Mouse (Mus musculus) G1E (cell line): ENCODE results near the gene Arhgef11. TPM values are rescaled to one million over a fixed set of nuclear protein-coding genes. Genes with fewer than 3 reads are reported as not detected.

Experiments
- ATAC-seq: 2 replicates; pipeline ENCODE4 v1.8.0; 2016; ENCODE audit warnings: mild to moderate bottlenecking; ENCODE audit not compliant: insufficient number of reproducible peaks, poor library complexity, low FRiP score, severe bottlenecking; ENCODE audit errors: extremely low read depth
- DNase-seq: peaks from one replicate; pipeline ENCODE4 v3.0.0; 2012; ENCODE audit warnings: low spot score
- H3K27me3 ChIP-seq: 2 replicates; pipeline ENCODE4 v1.6.1; 2012; ENCODE audit warnings: mild to moderate bottlenecking, low read length, inconsistent platforms; ENCODE audit not compliant: insufficient read depth
- H3K36me3 ChIP-seq: replicated peaks from 2 replicates; pipeline ENCODE3; 2012; ENCODE audit warnings: mild to moderate bottlenecking, inconsistent platforms
- H3K4me1 ChIP-seq: 2 replicates; pipeline ENCODE4 v1.6.1; 2012; ENCODE audit warnings: low read depth, low read length, inconsistent platforms, mixed read lengths; ENCODE audit not compliant: insufficient read depth
- H3K4me3 ChIP-seq: 2 replicates; pipeline ENCODE4 v1.5.1; 2012; ENCODE audit warnings: low read depth, mild to moderate bottlenecking, inconsistent platforms, low read length, moderate library complexity, mixed read lengths
- H3K9me3 ChIP-seq: replicated peaks from 2 replicates; pipeline ENCODE4 v1.6.1; 2012; ENCODE audit warnings: inconsistent platforms
- CTCF ChIP-seq: IDR thresholded peaks from 2 replicates; pipeline ENCODE4 v1.5.1; 2012; ENCODE audit warnings: low read depth, low read length, inconsistent platforms, mixed read lengths
- GATA1 ChIP-seq: IDR thresholded peaks from 2 replicates; pipeline ENCODE4 v1.6.1; 2012; ENCODE audit warnings: borderline replicate concordance, low read length, inconsistent platforms, mixed read lengths
- GATA2 ChIP-seq: IDR thresholded peaks from 2 replicates; pipeline ENCODE4 v1.6.1; 2012; ENCODE audit warnings: low read depth, low read length, inconsistent platforms, borderline replicate concordance
- POLR2AphosphoS5 ChIP-seq: IDR thresholded peaks from 2 replicates; pipeline ENCODE4 v1.6.1; 2012; ENCODE audit warnings: low read depth, low read length, inconsistent platforms; ENCODE audit not compliant: insufficient replicate concordance
- TAL1 ChIP-seq: conservative IDR thresholded peaks from 2 replicates; pipeline ENCODE4 v1.6.1; 2012; ENCODE audit warnings: low read depth, low read length, inconsistent platforms, mixed read lengths
- polyA plus RNA-seq: library from polyadenylated mRNA; stranded (reverse); fragments of >175 nt; gene quantifications from 2 replicates; pipeline ENCODE4 v1.2.3, GENCODE M21; 2012
- total RNA-seq, 2 experiments: library from RNA; stranded (forward) in 1 of 2; stranded (reverse) in 1 of 2; fragments of 200-1000 nt in 1 of 2; fragments of >200 nt in 1 of 2; fragmentation: Nextera tagmentation in 1 of 2; gene quantifications; 2 replicates each; pipeline ENCODE4 v1.2.3; 2014 to 2017

Gene Arhgef11
- total and polyA plus RNA-seq, 3 experiments, result 5.1 to 14.5 (median 14.4) TPM

GRCm38 (mm10) chr3:87749977-87750376 is 132.6 kb downstream of the Arhgef11 start:
- no peak overlapping the region for H3K4me3 ChIP-seq
- TF ChIP-seq GATA2, result no peak
- no peak for TF ChIP-seq POLR2AphosphoS5
- TF ChIP-seq CTCF, result no peak
- TF ChIP-seq GATA1, result no peak
- TF ChIP-seq TAL1, result no peak
- ATAC-seq (no peak), DNase-seq (no peak)
- H3K4me1 ChIP-seq, result no peaks in the 10 kb centered on the region
- no peaks in the 10 kb centered on the region for H3K9me3 ChIP-seq
- no peaks in the 10 kb centered on the region for H3K36me3 ChIP-seq
- H3K27me3 ChIP-seq, result peaks cover 51% of the 10 kb centered on the region

GRCm38 (mm10) chr3:87752567-87752966 is 135.2 kb downstream of the Arhgef11 start:
- no peaks in the 10 kb centered on the region for H3K9me3 ChIP-seq
- no peak for ATAC-seq
- TF ChIP-seq GATA1 (no peak), GATA2 (no peak), CTCF (no peak), POLR2AphosphoS5 (no peak), TAL1 (no peak)
- H3K36me3 ChIP-seq, result no peaks in the 10 kb centered on the region
- no peak for DNase-seq
- peaks cover 56% of the 10 kb centered on the region for H3K27me3 ChIP-seq
- no peak overlapping the region for H3K4me3 ChIP-seq
- H3K4me1 ChIP-seq, result no peaks in the 10 kb centered on the region

GRCm38 (mm10) chr3:87753829-87754228 is 136.5 kb downstream of the Arhgef11 start:
- ATAC-seq (no peak), DNase-seq (no peak)
- H3K27me3 ChIP-seq, result peaks cover 54% of the 10 kb centered on the region
- no peak for TF ChIP-seq POLR2AphosphoS5
- TF ChIP-seq GATA2, result no peak
- TF ChIP-seq GATA1, result no peak
- TF ChIP-seq TAL1, result no peak
- no peak for TF ChIP-seq CTCF
- H3K4me3 ChIP-seq, result no peak overlapping the region
- no peaks in the 10 kb centered on the region for H3K9me3 ChIP-seq
- H3K36me3 ChIP-seq, result no peaks in the 10 kb centered on the region
- H3K4me1 ChIP-seq, result peaks cover 3% of the 10 kb centered on the region

GRCm38 (mm10) chr3:87755964-87756363 is 138.6 kb downstream of the Arhgef11 start:
- peak; percentile 20 for DNase-seq
- H3K27me3 ChIP-seq, result peaks cover 47% of the 10 kb centered on the region

GRCm38 (mm10) chr3:87756488-87756887 is 139.1 kb downstream of the Arhgef11 start:
- Histone ChIP-seq H3K9me3 (no peaks in the 10 kb centered on the region), H3K36me3 (no peaks in the 10 kb centered on the region), H3K27me3 (peaks cover 44% of the 10 kb centered on the region), H3K4me1 (peaks cover 5% of the 10 kb centered on the region), H3K4me3 (no peak overlapping the region)
- ATAC-seq (no peak), DNase-seq (no peak)
- TF ChIP-seq POLR2AphosphoS5 (no peak), CTCF (no peak), GATA2 (no peak), GATA1 (no peak), TAL1 (no peak)

More at GRCm38 (mm10) chr3:87755964-87756363, 138.6 kb downstream of the Arhgef11 start:
- TF ChIP-seq GATA1 (no peak), GATA2 (no peak), CTCF (no peak), POLR2AphosphoS5 (no peak), TAL1 (no peak)
- no peaks in the 10 kb centered on the region for H3K9me3 ChIP-seq
- peaks cover 5% of the 10 kb centered on the region for H3K4me1 ChIP-seq
- H3K36me3 ChIP-seq, result no peaks in the 10 kb centered on the region
- ATAC-seq, result no peak
- no peak overlapping the region for H3K4me3 ChIP-seq

- Histone ChIP-seq H3K9me3 (no peaks in the 10 kb centered on the region), H3K36me3 (no peaks in the 10 kb centered on the region), H3K4me3 (no peak overlapping the region), H3K27me3 (peaks cover 35% of the 10 kb centered on the region), H3K4me1 (peaks cover 5% of the 10 kb centered on the region)
- ATAC-seq (no peak), DNase-seq (no peak)
- no peak for TF ChIP-seq GATA2
- TF ChIP-seq POLR2AphosphoS5, result no peak
- no peak for TF ChIP-seq TAL1
- no peak for TF ChIP-seq CTCF
- no peak for TF ChIP-seq GATA1
These were observed 141.3 kb downstream of the Arhgef11 start for GRCm38 (mm10) chr3:87758641-87759040.
